13 mouse cellular contexts compared by ENCODE assay signal in the genomic region with DNA sequence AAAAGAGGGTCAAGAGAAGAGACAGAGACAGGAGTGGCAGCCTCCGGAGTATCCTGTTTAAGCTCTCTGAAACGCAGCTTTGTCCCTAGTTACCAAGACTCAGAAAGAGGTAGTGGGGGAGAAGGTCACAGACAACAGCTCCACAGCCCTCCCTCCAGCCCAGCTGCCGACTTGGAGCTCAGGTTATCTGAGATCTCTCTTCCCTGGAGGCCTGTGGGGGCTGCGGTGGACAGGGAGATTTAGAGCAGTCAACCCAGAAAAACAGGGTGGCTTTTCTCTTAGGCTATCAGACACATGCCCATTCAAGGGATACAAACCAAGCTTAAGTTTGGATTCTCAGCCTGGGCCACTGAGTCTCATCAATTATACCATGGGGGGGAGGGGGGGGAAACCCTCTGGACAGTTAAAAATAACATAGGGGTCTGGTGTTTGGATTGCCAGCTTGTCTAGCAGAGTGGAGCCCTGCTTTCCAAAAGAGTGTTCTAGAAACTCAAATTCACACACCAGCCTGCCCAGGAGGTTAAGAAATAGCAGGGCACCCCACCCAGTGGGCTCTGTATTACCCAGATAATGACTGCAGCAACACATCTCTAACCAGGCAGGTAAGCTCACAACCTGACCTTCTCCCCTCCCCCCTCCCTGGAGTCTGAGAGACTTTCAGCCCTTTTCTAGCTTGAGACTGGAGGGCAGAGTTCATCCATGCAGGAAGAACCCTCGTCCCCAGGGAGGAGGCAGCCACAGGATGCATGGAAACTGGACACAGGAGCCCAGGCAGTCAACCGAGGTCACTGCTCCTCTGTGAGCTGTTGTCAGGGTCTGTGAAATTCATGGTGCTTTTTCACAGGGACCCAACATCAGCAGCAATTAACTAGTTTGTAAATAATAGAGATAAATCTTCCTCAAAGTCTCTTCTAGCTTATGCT. TPM values are rescaled to one million over a fixed set of nuclear protein-coding genes. Genes with fewer than 3 reads are reported as not detected.
DNase-seq lines count a peak whose midpoint lies in the region; ATAC-seq lines count a peak whose summit lies in the region.
"Had no signal": no experiment of that assay in that cellular context is flagged by ENCODE, and none has a peak within 500 bp of the region (broad histone marks: within the 10 kb centered on the region; RNA-seq: fewer than 3 reads in every experiment).

No protein-coding gene starts in this region.

- H3K4me3 ChIP-seq in liver, embryonic 12.5 days = no peak overlapping the region
- H3K4me3 ChIP-seq: lung, embryonic 15.5 days; neural tube, embryonic 12.5 days had no signal

- peak; percentile 81 for ATAC-seq in liver, embryonic 12.5 days
- ATAC-seq: forebrain, embryonic 16.5 days; Patski had no signal

- peaks cover 7% of the 10 kb centered on the region for H3K36me3 ChIP-seq in liver, embryonic 12.5 days
- H3K36me3 ChIP-seq: lung, embryonic 15.5 days; neural tube, embryonic 12.5 days had no signal

- H3K9ac ChIP-seq in liver, embryonic 12.5 days = peak overlapping the region; percentile 40
- H3K9ac ChIP-seq: lung, embryonic 15.5 days; neural tube, embryonic 12.5 days had no signal

- peaks cover 38% of the 10 kb centered on the region for H3K4me1 ChIP-seq in liver, embryonic 12.5 days
- H3K4me1 ChIP-seq: lung, embryonic 15.5 days had no signal

- H3K27ac ChIP-seq in liver, embryonic 12.5 days = peak overlapping the region; percentile 45
- H3K27ac ChIP-seq: lung, embryonic 15.5 days; neural tube, embryonic 12.5 days had no signal

- H3K9me3 ChIP-seq in liver, embryonic 12.5 days (replicated peaks) = no peaks in the 10 kb centered on the region
- H3K9me3 ChIP-seq: lung, embryonic 15.5 days; neural tube, embryonic 12.5 days had no signal

- peak overlapping the region; percentile 51 for H3K4me2 ChIP-seq in liver, embryonic 12.5 days
- H3K4me2 ChIP-seq: lung, embryonic 15.5 days; neural tube, embryonic 12.5 days had no signal

- 22% methylated on average over 6 of the region's 6 CpGs for WGBS in liver, embryonic 12.5 days (ENCODE audit: insufficient replicate concordance)

- DNase-seq in adrenal gland, postnatal 10 days = peak; percentile 65
- DNase-seq in adrenal gland, adult 8-10 months = no peak
- DNase-seq in embryo, embryonic 10 days (ENCODE audit: low spot score) = peak; percentile 81
- DNase-seq in kidney, adult 11 months = peak; percentile 71
- DNase-seq in layer of hippocampus, adult 11-12 months (ENCODE audit: low spot score) = no peak
- DNase-seq in layer of hippocampus, postnatal 36 days = no peak
- DNase-seq in frontal cortex, postnatal 36 days (ENCODE audit: low spot score in 2 of 2) = no peak
- DNase-seq: cerebellum, adult 11-12 months had no signal

- peaks cover 6% of the 10 kb centered on the region; the same call in 1 of the 2 replicates for H3K27me3 ChIP-seq in liver, embryonic 12.5 days (replicated peaks)
- H3K27me3 ChIP-seq: lung, embryonic 15.5 days; neural tube, embryonic 12.5 days had no signal

RNA-seq across cellular contexts. Expression of a gene that starts 20.7 kb away (rescaled TPM):
- 10 to 100 TPM in 1 of 2 experiments, 1 to 10 TPM in 1; 9.2 to 12.7 TPM for total RNA-seq in adrenal gland, postnatal 10 days (2021)
- 10 to 100 TPM in 1 of 4 experiments, 1 to 10 TPM in 3; 6.9 to 14.2 (median 9.4) TPM for total RNA-seq in adrenal gland, adult 8-10 months (2022)
- 8.2 and 8.5 TPM in 2 replicates for polyA plus RNA-seq in liver, embryonic 12.5 days (2016; fragmentation: Nextera tagmentation; extraction: Ambion mirVana)
- total RNA-seq in layer of hippocampus, postnatal 36 days (2021) = 10 to 100 TPM; 26.1 to 28.1 TPM

RNA-seq across cellular contexts. Expression of a gene that starts 53.5 kb away (rescaled TPM):
- 10 to 100 TPM; 38.8 to 58.9 TPM for total RNA-seq in adrenal gland, postnatal 10 days (2021)
- total RNA-seq in adrenal gland, adult 8-10 months (2022) = 10 to 100 TPM; 43.6 to 85.3 (median 57.4) TPM
- polyA plus RNA-seq in liver, embryonic 12.5 days (2016; fragmentation: Nextera tagmentation; extraction: Ambion mirVana) = 16.9 and 18.7 TPM in 2 replicates
- 10 to 100 TPM; 26.4 to 32.1 TPM for total RNA-seq in layer of hippocampus, postnatal 36 days (2021)

Comparison
In these comparisons a context has a peak if more than half of its experiments do, and no peak if none do; other contexts are left out.
1. DNase-seq: peak in adrenal gland, postnatal 10 days (single experiment), embryo, embryonic 10 days (single experiment) and kidney, adult 11 months (single experiment); none in adrenal gland, adult 8-10 months (single experiment), layer of hippocampus, adult 11-12 months (single experiment), layer of hippocampus, postnatal 36 days (0 of 2) and frontal cortex, postnatal 36 days (0 of 2).